Mouse (Mus musculus): ENCODE results near the gene Uchl4.
A peak's percentile ranks its signal among the peaks of the same experiment; 100 is the strongest.
"Not testable (repeated sequence)": the region's sequence is repeated elsewhere in the genome, so short reads cannot be mapped to it uniquely, and the experiment has no call there.

The Uchl4 gene

GRCm38 (mm10) chr9:64231674-64232073 lies 3.3 kb upstream of the Uchl4 start:
- DNase-seq (ENCODE audit: low spot score), result no peak

- peak; percentile 48 for DNase-seq (ENCODE audit: low spot score)
Measured at GRCm38 (mm10) chr9:64232257-64232957, 2.6 kb upstream of the Uchl4 start.

- peak; percentile 75 for DNase-seq (ENCODE audit: low spot score)
Measured at GRCm38 (mm10) chr9:64233656-64234055, 1.3 kb upstream of the Uchl4 start.

GRCm38 (mm10) chr9:64236056-64236455 lies 1.1 kb downstream of the Uchl4 start:
- no peak for DNase-seq (ENCODE audit: low spot score)

- DNase-seq (ENCODE audit: low spot score), result no peak
Measured at GRCm38 (mm10) chr9:64240116-64240515, 5.1 kb downstream of the Uchl4 start.

- DNase-seq (ENCODE audit: low spot score), result peak; percentile 78
Measured at GRCm38 (mm10) chr9:64240681-64241080, 5.7 kb downstream of the Uchl4 start.

GRCm38 (mm10) chr9:64242381-64242831 lies 7.4 kb downstream of the Uchl4 start:
- no peak for DNase-seq (ENCODE audit: low spot score)

GRCm38 (mm10) chr9:64249371-64249770 lies 14.4 kb downstream of the Uchl4 start:
- DNase-seq (ENCODE audit: low spot score), result no peak

- no peak for DNase-seq (ENCODE audit: low spot score)
Measured at GRCm38 (mm10) chr9:64250111-64250730, 15.2 kb downstream of the Uchl4 start.

GRCm38 (mm10) chr9:64252591-64253020 lies 17.6 kb downstream of the Uchl4 start:
- peak; percentile 63 for DNase-seq (ENCODE audit: low spot score)

GRCm38 (mm10) chr9:64253021-64253904 lies 18.3 kb downstream of the Uchl4 start, which contains the start of gene Map2k1:
Gene Map2k1 (minus strand): TSS chr9:64253631.
- peak; percentile 100 for DNase-seq (ENCODE audit: low spot score)

- DNase-seq (ENCODE audit: low spot score), result no peak
Measured at GRCm38 (mm10) chr9:64255422-64255821, 20.4 kb downstream of the Uchl4 start.

- no peak for DNase-seq (ENCODE audit: low spot score)
Measured at GRCm38 (mm10) chr9:64256204-64256603, 21.2 kb downstream of the Uchl4 start.

GRCm38 (mm10) chr9:64259906-64260305 lies 24.9 kb downstream of the Uchl4 start:
- no peak for DNase-seq (ENCODE audit: low spot score)

- DNase-seq (ENCODE audit: low spot score), result no peak
Measured at GRCm38 (mm10) chr9:64261023-64261422, 26.0 kb downstream of the Uchl4 start.

GRCm38 (mm10) chr9:64264813-64265212 lies 29.8 kb downstream of the Uchl4 start:
- no peak for DNase-seq (ENCODE audit: low spot score)

GRCm38 (mm10) chr9:64267231-64267630 lies 32.2 kb downstream of the Uchl4 start:
- no peak for DNase-seq (ENCODE audit: low spot score)

- no peak for DNase-seq (ENCODE audit: low spot score)
Measured at GRCm38 (mm10) chr9:64268196-64268595, 33.2 kb downstream of the Uchl4 start.

- not testable (repeated sequence) for DNase-seq (ENCODE audit: low spot score)
Measured at GRCm38 (mm10) chr9:64268836-64269235, 33.8 kb downstream of the Uchl4 start.

GRCm38 (mm10) chr9:64271249-64271648 lies 36.2 kb downstream of the Uchl4 start:
- no peak for DNase-seq (ENCODE audit: low spot score)

GRCm38 (mm10) chr9:64272611-64273010 lies 37.6 kb downstream of the Uchl4 start:
- peak; percentile 74 for DNase-seq (ENCODE audit: low spot score)

- DNase-seq (ENCODE audit: low spot score), result no peak
Measured at GRCm38 (mm10) chr9:64273757-64274156, 38.8 kb downstream of the Uchl4 start.

All from embryo, embryonic 10.5 days (tissue).